Mouse (Mus musculus) hindbrain, embryonic 16.5 days (tissue): ENCODE data around the gene Gba. TPM values are rescaled to one million over a fixed set of nuclear protein-coding genes. Genes with fewer than 3 reads are reported as not detected.

ENCODE experiments used
- ATAC-seq: fragments of 200-750 bp; cut with Nextera tagmentation; 2 replicates; pipeline ENCODE4 v1.8.0; 2017; ENCODE audit warnings: moderate TSS enrichment, moderate library complexity
- H3K27ac ChIP-seq: fragments of 300-500 bp; sonication (generic); 2 replicates; pipeline ENCODE4 v1.5.1; 2014; ENCODE audit warnings: low read depth, mild to moderate bottlenecking, control low read depth, low read length, moderate library complexity
- H3K27me3 ChIP-seq: fragments of 300-500 bp; sonication (generic); replicated peaks from 2 replicates; pipeline ENCODE4 v1.6.1; 2014; ENCODE audit warnings: low read length; ENCODE audit not compliant: control insufficient read depth, insufficient read depth
- H3K36me3 ChIP-seq: fragments of 300-500 bp; sonication (generic); 2 replicates; pipeline ENCODE4 v1.6.1; 2014; ENCODE audit warnings: mild to moderate bottlenecking, low read length, moderate library complexity, mixed read lengths; ENCODE audit not compliant: control insufficient read depth, insufficient read depth
- H3K4me1 ChIP-seq: fragments of 300-500 bp; sonication (generic); 2 replicates; pipeline ENCODE4 v1.6.1; 2014; ENCODE audit warnings: low read depth, low read length; ENCODE audit not compliant: control insufficient read depth, insufficient read depth
- H3K4me2 ChIP-seq: fragments of 300-500 bp; sonication (generic); 2 replicates; pipeline ENCODE4 v1.6.1; 2014; ENCODE audit warnings: mild to moderate bottlenecking, low read length, control low read depth, moderate library complexity
- H3K4me3 ChIP-seq: fragments of 300-500 bp; sonication (generic); 2 replicates; pipeline ENCODE4 v1.5.1; 2014; ENCODE audit warnings: mild to moderate bottlenecking, low read length, control low read depth, moderate library complexity
- H3K9ac ChIP-seq: fragments of 300-500 bp; sonication (generic); 2 replicates; pipeline ENCODE4 v1.6.1; 2014; ENCODE audit warnings: low read depth, mild to moderate bottlenecking, control low read depth, low read length, moderate library complexity
- H3K9me3 ChIP-seq: fragments of 300-500 bp; sonication (generic); 2 replicates; pipeline ENCODE4 v1.6.1; 2014; ENCODE audit warnings: mild to moderate bottlenecking, low read length, moderate library complexity; ENCODE audit not compliant: control insufficient read depth
- WGBS: fragments of 180-500 bp; shearing (Covaris S2); extraction: QIAGEN DNeasy Blood & Tissue Kit; methylation state at CpG from one replicate; pipeline ENCODE4 v1.1.7; 2014; 5-methylcytosine and 5-hydroxymethylcytosine counted together
- polyA plus RNA-seq: library from polyadenylated mRNA; unstranded; fragments of >200 nt; fragmentation: Nextera tagmentation; extraction: Ambion mirVana; gene quantifications from 2 replicates; pipeline ENCODE4 v1.2.1, GENCODE M21; 2015

The Gba gene
- polyA plus RNA-seq, 1 experiment from 2014 or later: 51.8 TPM

DNA sequence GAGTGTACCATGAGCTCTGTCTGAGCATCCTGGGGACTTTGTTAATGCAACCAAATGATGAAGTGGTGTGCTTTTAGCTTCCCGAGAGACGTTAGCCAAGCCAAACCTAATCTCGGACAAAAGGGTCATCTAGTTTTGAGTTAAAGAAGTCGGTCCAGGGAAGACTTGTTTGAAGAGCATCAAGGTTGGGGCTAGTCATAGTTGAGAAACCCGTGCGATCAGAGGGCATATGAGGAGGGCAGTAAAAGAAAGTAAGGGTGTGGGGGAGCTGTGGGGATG lies 24.7 kb upstream of the Gba start:
- Histone ChIP-seq H3K4me2 (peak overlapping the region; percentile 90), H3K9ac (peak overlapping the region; percentile 86), H3K27me3 (no peaks in the 10 kb centered on the region), H3K4me3 (peak overlapping the region; percentile 78), H3K27ac (peak overlapping the region; percentile 81), H3K36me3 (peaks cover 46% of the 10 kb centered on the region), H3K4me1 (peaks cover 14% of the 10 kb centered on the region), H3K9me3 (no peaks in the 10 kb centered on the region)
- 4% methylated on average over 6 of the region's 6 CpGs for WGBS
- no peak for ATAC-seq

DNA sequence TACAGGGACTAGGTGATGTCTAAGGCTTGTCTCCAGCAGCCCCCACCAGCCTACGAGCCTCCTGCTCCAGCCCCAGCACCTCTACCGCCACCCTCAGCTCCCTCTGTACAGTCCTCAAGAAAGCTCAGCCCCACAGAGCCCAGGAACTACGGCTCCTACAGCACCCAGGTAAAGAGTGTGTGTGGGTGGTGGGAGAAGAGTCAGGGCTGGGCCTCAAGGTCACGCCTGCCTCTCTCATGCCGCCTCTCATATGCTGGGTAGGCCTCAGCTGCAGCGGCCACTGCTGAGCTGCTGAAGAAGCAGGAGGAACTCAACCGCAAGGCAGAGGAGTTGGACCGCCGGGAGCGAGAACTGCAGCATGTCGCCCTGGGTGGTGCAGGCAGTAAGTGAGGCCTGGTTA lies 23.7 kb upstream of the Gba start:
- Histone ChIP-seq H3K9ac (no peak overlapping the region; the same call in 1 of the 2 replicates), H3K4me2 (no peak overlapping the region), H3K27ac (no peak overlapping the region), H3K4me1 (peaks cover 20% of the 10 kb centered on the region), H3K4me3 (no peak overlapping the region), H3K9me3 (no peaks in the 10 kb centered on the region), H3K36me3 (peaks cover 38% of the 10 kb centered on the region), H3K27me3 (no peaks in the 10 kb centered on the region)
- 92% methylated on average over 11 of the region's 11 CpGs for WGBS
- ATAC-seq: no peak

GRCm38 (mm10) chr3:89181749-89182500 lies 20.8 kb upstream of the Gba start:
- WGBS: 96% methylated on average over 26 of the region's 27 CpGs
- Histone ChIP-seq H3K36me3 (peaks cover 22% of the 10 kb centered on the region), H3K9ac (no peak overlapping the region), H3K27ac (no peak overlapping the region), H3K27me3 (no peaks in the 10 kb centered on the region), H3K4me3 (no peak overlapping the region), H3K9me3 (no peaks in the 10 kb centered on the region), H3K4me1 (peaks cover 29% of the 10 kb centered on the region), H3K4me2 (no peak overlapping the region)
- no peak for ATAC-seq

DNA sequence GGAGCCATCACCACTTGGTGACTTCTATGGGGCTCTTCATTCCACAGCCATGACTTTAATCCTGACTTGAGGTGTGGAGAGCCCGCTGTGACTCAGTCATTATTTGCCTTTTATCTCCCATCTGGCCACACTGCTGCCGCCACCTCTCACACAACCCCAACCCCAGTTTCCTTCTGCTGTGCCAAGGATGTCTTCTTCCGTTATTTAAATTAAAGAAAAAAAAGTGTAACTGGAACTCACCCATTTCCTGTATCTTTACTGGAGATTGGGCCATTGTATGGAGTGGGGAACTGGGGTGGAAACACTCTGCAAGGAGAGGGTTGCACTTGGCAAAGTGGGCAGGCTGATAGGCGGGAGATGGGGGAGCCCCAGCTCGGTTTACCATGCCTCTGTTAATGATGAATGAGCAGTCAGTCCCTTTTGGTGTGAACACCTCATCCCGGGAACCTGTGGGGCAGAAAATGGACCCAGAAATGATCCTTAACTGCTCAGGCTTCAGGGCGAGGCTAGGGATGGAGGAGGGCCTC lies 20.1 kb upstream of the Gba start:
- peak overlapping the region; percentile 67 for H3K4me3 ChIP-seq
- H3K27ac ChIP-seq: peak overlapping the region; percentile 87; the same call in 1 of the 2 replicates
- peak overlapping the region; percentile 91 for H3K4me2 ChIP-seq
- peaks cover 22% of the 10 kb centered on the region for H3K36me3 ChIP-seq
- peaks cover 29% of the 10 kb centered on the region for H3K4me1 ChIP-seq
- no peak overlapping the region for H3K9ac ChIP-seq
- peak; percentile 44; the same call in 1 of the 2 replicates for ATAC-seq
- H3K9me3 ChIP-seq: no peaks in the 10 kb centered on the region
- no peaks in the 10 kb centered on the region for H3K27me3 ChIP-seq
- 52% methylated on average over 7 of the region's 7 CpGs for WGBS

DNA sequence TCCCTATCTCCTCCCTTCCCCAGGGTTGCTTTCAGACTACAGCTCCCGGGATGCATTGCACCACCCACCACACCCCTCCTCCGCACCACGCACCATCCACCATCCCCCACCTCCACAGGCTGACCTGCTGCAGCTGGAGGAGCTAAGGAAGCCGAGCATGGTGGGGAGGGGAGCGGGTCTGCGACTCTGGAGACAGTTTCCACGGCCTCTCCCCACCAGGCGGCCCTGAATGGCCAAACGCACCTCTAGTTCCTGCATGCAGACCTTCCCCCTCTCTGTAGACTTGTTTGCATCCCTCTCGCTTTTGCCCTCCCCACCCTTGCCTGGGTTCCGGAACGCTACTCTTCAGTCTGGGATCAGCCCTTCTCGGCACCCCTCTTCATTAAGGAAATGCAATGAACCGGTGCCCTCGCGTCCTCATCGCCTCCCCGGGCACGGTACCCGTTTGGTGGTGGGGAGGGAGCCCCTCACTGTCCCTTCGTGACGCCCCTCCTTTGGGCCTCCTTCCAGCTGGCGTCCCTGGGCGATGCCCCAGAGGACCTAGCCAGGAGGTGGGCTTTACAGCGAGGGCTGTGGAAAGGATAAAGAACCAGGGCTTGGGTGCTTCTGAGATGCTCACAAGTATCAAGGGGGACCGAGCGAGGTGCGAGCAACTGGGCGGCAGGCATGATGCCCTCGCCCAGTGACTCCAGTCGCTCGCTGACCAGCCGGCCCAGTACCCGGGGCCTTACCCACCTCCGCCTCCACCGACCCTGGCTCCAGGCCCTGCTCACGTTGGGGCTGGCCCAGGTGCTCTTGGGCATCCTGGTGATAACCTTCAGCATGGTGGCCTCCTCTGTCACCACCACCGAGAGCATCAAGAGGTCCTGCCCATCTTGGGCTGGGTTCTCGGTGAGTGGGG lies 19.4 kb upstream of the Gba start, which contains the start of gene Fam189b:
Fam189b (plus strand) TSS at position 86 of the 901 bp plus-strand sequence.
- Histone ChIP-seq H3K9ac (peak within 1 kb of the TSS; percentile 86), H3K36me3 (peaks cover 22% of the 10 kb centered on the region), H3K27ac (peak within 1 kb of the TSS; percentile 87), H3K4me1 (peaks cover 24% of the 10 kb centered on the region), H3K4me3 (peak within 1 kb of the TSS; percentile 67), H3K9me3 (no peaks in the 10 kb centered on the region), H3K27me3 (no peaks in the 10 kb centered on the region), H3K4me2 (peak within 1 kb of the TSS; percentile 91)
- peak; percentile 94 for ATAC-seq
- WGBS: 6% methylated on average over 36 of the region's 39 CpGs

- peak overlapping the region; percentile 67 for H3K4me3 ChIP-seq
- 58% methylated on average over 6 of the region's 6 CpGs for WGBS
- H3K9ac ChIP-seq: peak overlapping the region; percentile 86
- peaks cover 24% of the 10 kb centered on the region for H3K36me3 ChIP-seq
- H3K27ac ChIP-seq: peak overlapping the region; percentile 87; the same call in 1 of the 2 replicates
- no peak for ATAC-seq
- no peaks in the 10 kb centered on the region for H3K27me3 ChIP-seq
- H3K4me2 ChIP-seq: peak overlapping the region; percentile 91
- H3K4me1 ChIP-seq: peaks cover 18% of the 10 kb centered on the region
- no peaks in the 10 kb centered on the region for H3K9me3 ChIP-seq
Measured at GRCm38 (mm10) chr3:89183959-89184315, 18.8 kb upstream of the Gba start.

- Histone ChIP-seq H3K4me1 (peaks cover 15% of the 10 kb centered on the region), H3K9ac (no peak overlapping the region; the same call in 1 of the 2 replicates), H3K9me3 (no peaks in the 10 kb centered on the region), H3K4me2 (no peak overlapping the region), H3K36me3 (0 out of 2 replicates have a peak, but pooled peaks cover 2% of the 10 kb centered on the region), H3K27me3 (no peaks in the 10 kb centered on the region), H3K4me3 (no peak overlapping the region), H3K27ac (no peak overlapping the region)
- 37% methylated on average over 22 of the region's 23 CpGs for WGBS
- ATAC-seq: no peak
Measured at GRCm38 (mm10) chr3:89187197-89187596, 15.5 kb upstream of the Gba start.

GRCm38 (mm10) chr3:89187690-89188477 lies 14.8 kb upstream of the Gba start:
- no peaks in the 10 kb centered on the region for H3K9me3 ChIP-seq
- no peak overlapping the region for H3K4me2 ChIP-seq
- 62% methylated on average over 18 of the region's 18 CpGs for WGBS
- ATAC-seq: no peak
- H3K27ac ChIP-seq: no peak overlapping the region
- 0 out of 2 replicates have a peak, but pooled peaks cover 2% of the 10 kb centered on the region for H3K36me3 ChIP-seq
- H3K9ac ChIP-seq: no peak overlapping the region
- H3K4me1 ChIP-seq: peaks cover 15% of the 10 kb centered on the region
- H3K27me3 ChIP-seq: no peaks in the 10 kb centered on the region
- H3K4me3 ChIP-seq: no peak overlapping the region
